Mouse (Mus musculus): ENCODE results near the gene Crtc1. TPM values are rescaled to one million over a fixed set of nuclear protein-coding genes. Genes with fewer than 3 reads are reported as not detected.

Gene Crtc1
- polyA plus RNA-seq, 1 experiment: 7.7 TPM

- Histone ChIP-seq H3K36me3 (ENCODE audit: control insufficient read depth, insufficient read depth, low read length, poor library complexity, severe bottlenecking) (no peaks in the 10 kb centered on the region), H3K4me1 (ENCODE audit: control insufficient read depth, insufficient read depth, low read length) (no peaks in the 10 kb centered on the region), H3K9ac (ENCODE audit: low read depth, poor library complexity, severe bottlenecking) (no peak overlapping the region)
These were observed 31.1 kb downstream of the Crtc1 start for GRCm38 (mm10) chr8:70408301-70408700.

GRCm38 (mm10) chr8:70406427-70407069, 32.8 kb downstream of the Crtc1 start:
- H3K27me3 ChIP-seq (ENCODE audit: control insufficient read depth, insufficient read depth, low read length, poor library complexity, severe bottlenecking): no peaks in the 10 kb centered on the region
- no peaks in the 10 kb centered on the region for H3K36me3 ChIP-seq (ENCODE audit: control insufficient read depth, insufficient read depth, low read length, poor library complexity, severe bottlenecking)
- no peak overlapping the region for H3K4me3 ChIP-seq (ENCODE audit: low read depth, low read length)
- no peak overlapping the region for H3K9ac ChIP-seq (ENCODE audit: low read depth, poor library complexity, severe bottlenecking)
- TF ChIP-seq EP300 (IDR thresholded peaks at IDR 0.05; ENCODE audit: insufficient read depth, low read depth, low read length) (no peak), POLR2A (IDR thresholded peaks at IDR 0.05; ENCODE audit: insufficient read depth, low read length) (no peak), CTCF (IDR thresholded peaks at IDR 0.05; ENCODE audit: low read depth, low read length) (no peak)
- no peaks in the 10 kb centered on the region for H3K4me1 ChIP-seq (ENCODE audit: control insufficient read depth, insufficient read depth, low read length)
- no peak overlapping the region for H3K27ac ChIP-seq (ENCODE audit: insufficient read depth, low read length)
- H3K9me3 ChIP-seq (replicated peaks; ENCODE audit: control insufficient read depth, insufficient read depth, low read length, poor library complexity, severe bottlenecking): no peaks in the 10 kb centered on the region

More at GRCm38 (mm10) chr8:70408301-70408700, 31.1 kb downstream of the Crtc1 start:
- Histone ChIP-seq H3K27me3 (ENCODE audit: control insufficient read depth, insufficient read depth, low read length, poor library complexity, severe bottlenecking) (no peaks in the 10 kb centered on the region), H3K4me3 (ENCODE audit: low read depth, low read length) (no peak overlapping the region), H3K27ac (ENCODE audit: insufficient read depth, low read length) (no peak overlapping the region), H3K9me3 (replicated peaks; ENCODE audit: control insufficient read depth, insufficient read depth, low read length, poor library complexity, severe bottlenecking) (no peaks in the 10 kb centered on the region)
- no peak for TF ChIP-seq EP300 (IDR thresholded peaks at IDR 0.05; ENCODE audit: insufficient read depth, low read depth, low read length)
- TF ChIP-seq POLR2A (IDR thresholded peaks at IDR 0.05; ENCODE audit: insufficient read depth, low read length): no peak
- no peak for TF ChIP-seq CTCF (IDR thresholded peaks at IDR 0.05; ENCODE audit: low read depth, low read length)

- TF ChIP-seq POLR2A (IDR thresholded peaks at IDR 0.05; ENCODE audit: insufficient read depth, low read length) (no peak), CTCF (IDR thresholded peaks at IDR 0.05; ENCODE audit: low read depth, low read length) (no peak), EP300 (IDR thresholded peaks at IDR 0.05; ENCODE audit: insufficient read depth, low read depth, low read length) (no peak)
- Histone ChIP-seq H3K36me3 (ENCODE audit: control insufficient read depth, insufficient read depth, low read length, poor library complexity, severe bottlenecking) (no peaks in the 10 kb centered on the region), H3K27ac (ENCODE audit: insufficient read depth, low read length) (no peak overlapping the region), H3K4me3 (ENCODE audit: low read depth, low read length) (no peak overlapping the region), H3K9ac (ENCODE audit: low read depth, poor library complexity, severe bottlenecking) (no peak overlapping the region), H3K4me1 (ENCODE audit: control insufficient read depth, insufficient read depth, low read length) (no peaks in the 10 kb centered on the region), H3K9me3 (replicated peaks; ENCODE audit: control insufficient read depth, insufficient read depth, low read length, poor library complexity, severe bottlenecking) (no peaks in the 10 kb centered on the region), H3K27me3 (ENCODE audit: control insufficient read depth, insufficient read depth, low read length, poor library complexity, severe bottlenecking) (no peaks in the 10 kb centered on the region)
These were observed 34.2 kb downstream of the Crtc1 start for GRCm38 (mm10) chr8:70405189-70405588.

- Histone ChIP-seq H3K4me3 (ENCODE audit: low read depth, low read length) (no peak overlapping the region), H3K9ac (ENCODE audit: low read depth, poor library complexity, severe bottlenecking) (no peak overlapping the region), H3K36me3 (ENCODE audit: control insufficient read depth, insufficient read depth, low read length, poor library complexity, severe bottlenecking) (no peaks in the 10 kb centered on the region), H3K27me3 (ENCODE audit: control insufficient read depth, insufficient read depth, low read length, poor library complexity, severe bottlenecking) (no peaks in the 10 kb centered on the region), H3K27ac (ENCODE audit: insufficient read depth, low read length) (no peak overlapping the region), H3K9me3 (replicated peaks; ENCODE audit: control insufficient read depth, insufficient read depth, low read length, poor library complexity, severe bottlenecking) (no peaks in the 10 kb centered on the region), H3K4me1 (ENCODE audit: control insufficient read depth, insufficient read depth, low read length) (no peaks in the 10 kb centered on the region)
- TF ChIP-seq EP300 (IDR thresholded peaks at IDR 0.05; ENCODE audit: insufficient read depth, low read depth, low read length): no peak
- TF ChIP-seq CTCF (IDR thresholded peaks at IDR 0.05; ENCODE audit: low read depth, low read length): peak; percentile 56
These were observed 35.2 kb downstream of the Crtc1 start for GRCm38 (mm10) chr8:70404212-70404611.

- H3K4me3 ChIP-seq (ENCODE audit: low read depth, low read length): no peak overlapping the region
- TF ChIP-seq CTCF (IDR thresholded peaks at IDR 0.05; ENCODE audit: low read depth, low read length): no peak
- no peak for TF ChIP-seq EP300 (IDR thresholded peaks at IDR 0.05; ENCODE audit: insufficient read depth, low read depth, low read length)
- no peak for TF ChIP-seq POLR2A (IDR thresholded peaks at IDR 0.05; ENCODE audit: insufficient read depth, low read length)
- no peak overlapping the region for H3K9ac ChIP-seq (ENCODE audit: low read depth, poor library complexity, severe bottlenecking)
- no peaks in the 10 kb centered on the region for H3K4me1 ChIP-seq (ENCODE audit: control insufficient read depth, insufficient read depth, low read length)
- no peaks in the 10 kb centered on the region for H3K36me3 ChIP-seq (ENCODE audit: control insufficient read depth, insufficient read depth, low read length, poor library complexity, severe bottlenecking)
- no peaks in the 10 kb centered on the region for H3K27me3 ChIP-seq (ENCODE audit: control insufficient read depth, insufficient read depth, low read length, poor library complexity, severe bottlenecking)
- H3K9me3 ChIP-seq (replicated peaks; ENCODE audit: control insufficient read depth, insufficient read depth, low read length, poor library complexity, severe bottlenecking): no peaks in the 10 kb centered on the region
- no peak overlapping the region for H3K27ac ChIP-seq (ENCODE audit: insufficient read depth, low read length)
These were observed 41.5 kb downstream of the Crtc1 start for GRCm38 (mm10) chr8:70397611-70398563.

GRCm38 (mm10) chr8:70396184-70396583, 43.2 kb downstream of the Crtc1 start:
- Histone ChIP-seq H3K9ac (ENCODE audit: low read depth, poor library complexity, severe bottlenecking) (no peak overlapping the region), H3K27ac (ENCODE audit: insufficient read depth, low read length) (no peak overlapping the region), H3K9me3 (replicated peaks; ENCODE audit: control insufficient read depth, insufficient read depth, low read length, poor library complexity, severe bottlenecking) (no peaks in the 10 kb centered on the region), H3K4me1 (ENCODE audit: control insufficient read depth, insufficient read depth, low read length) (no peaks in the 10 kb centered on the region), H3K27me3 (ENCODE audit: control insufficient read depth, insufficient read depth, low read length, poor library complexity, severe bottlenecking) (no peaks in the 10 kb centered on the region), H3K4me3 (ENCODE audit: low read depth, low read length) (no peak overlapping the region), H3K36me3 (ENCODE audit: control insufficient read depth, insufficient read depth, low read length, poor library complexity, severe bottlenecking) (no peaks in the 10 kb centered on the region)
- TF ChIP-seq POLR2A (IDR thresholded peaks at IDR 0.05; ENCODE audit: insufficient read depth, low read length) (no peak), EP300 (IDR thresholded peaks at IDR 0.05; ENCODE audit: insufficient read depth, low read depth, low read length) (no peak), CTCF (IDR thresholded peaks at IDR 0.05; ENCODE audit: low read depth, low read length) (no peak)

Measured in ES-Bruce4 (cell line).